Comparison of ENCODE assay signal across 14 mouse cellular contexts in the genomic region with DNA sequence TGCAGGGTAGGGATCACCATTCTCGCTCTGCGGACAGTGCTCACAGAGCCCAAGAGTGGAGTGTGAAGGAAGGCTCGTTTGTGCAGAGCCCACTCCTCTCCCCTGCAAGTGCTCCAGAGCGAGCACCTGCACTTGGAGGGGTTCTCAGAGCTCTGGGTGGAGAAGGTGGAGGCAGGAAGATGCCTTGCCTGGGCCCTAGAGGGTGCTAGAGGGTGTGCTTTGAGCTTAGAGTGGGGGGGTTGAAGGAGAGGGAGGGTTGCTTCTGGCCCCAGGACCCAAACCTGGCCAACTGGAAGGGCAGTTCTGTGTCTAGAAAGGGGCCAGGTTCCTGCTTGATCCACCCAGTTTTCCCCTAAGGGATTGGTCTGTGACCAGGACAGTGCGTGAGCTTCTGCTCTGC. TPM values are rescaled to one million over a fixed set of nuclear protein-coding genes. Genes with fewer than 3 reads are reported as not detected.
A peak's percentile ranks its signal among the peaks of the same experiment; 100 is the strongest.
DNase-seq lines count a peak whose midpoint lies in the region; ATAC-seq and TF ChIP-seq lines count a peak whose summit lies in the region.
"Had no signal": no experiment of that assay in that cellular context is flagged by ENCODE, and none has a peak within 500 bp of the region (broad histone marks: within the 10 kb centered on the region; RNA-seq: fewer than 3 reads in every experiment).

No protein-coding gene starts in this region.

- H3K27ac ChIP-seq in kidney, embryonic 15.5 days = no peak overlapping the region
- no peak overlapping the region for H3K27ac ChIP-seq in testis, adult 2 months (ENCODE audit: control insufficient read depth, insufficient read depth, low read depth, low read length)
- no peak overlapping the region for H3K27ac ChIP-seq in stomach, postnatal 0 days (replicated peaks)
- H3K27ac ChIP-seq: heart, embryonic 15.5 days; stomach, embryonic 15.5 days had no signal

- TF ChIP-seq CTCF in testis, adult 2 months (IDR thresholded peaks at IDR 0.05; ENCODE audit: control insufficient read depth, insufficient read depth, insufficient replicate concordance, low read depth, low read length) = peak; percentile 38; the same call in 1 of the 2 replicates
- peak; percentile 67 for TF ChIP-seq CTCF in stomach, postnatal 0 days (IDR thresholded peaks at IDR 0.05; ENCODE audit: low read depth)

- peak; percentile 52 to 54 for DNase-seq in cerebellum, postnatal 10 days
- no peak for DNase-seq in cerebellum, adult 11-12 months
- peak; percentile 28 for DNase-seq in kidney, postnatal 10 days
- no peak for DNase-seq in testis, postnatal 10 days (ENCODE audit: low spot score)
- DNase-seq in stomach, postnatal 0 days (ENCODE audit: low spot score) = peak; percentile 18
- DNase-seq in urinary bladder, postnatal 36 days (ENCODE audit: low spot score in 2 of 2) = no peak
- DNase-seq: cerebellum, adult 9-10 months; kidney, adult 11 months had no signal

- no peak overlapping the region for H3K4me2 ChIP-seq in kidney, embryonic 15.5 days
- H3K4me2 ChIP-seq in stomach, postnatal 0 days (replicated peaks; ENCODE audit: low read depth) = no peak overlapping the region
- H3K4me2 ChIP-seq: heart, embryonic 15.5 days; stomach, embryonic 15.5 days had no signal

- WGBS in kidney, embryonic 15.5 days = 73% methylated on average over 5 of the region's 5 CpGs
- WGBS in stomach, postnatal 0 days = 66% methylated on average over 5 of the region's 5 CpGs

- TF ChIP-seq POLR2A in testis, adult 2 months (IDR thresholded peaks at IDR 0.05; ENCODE audit: control insufficient read depth, low read depth, low read length) = no peak

- no peak overlapping the region for H3K9ac ChIP-seq in kidney, embryonic 15.5 days
- no peak overlapping the region for H3K9ac ChIP-seq in stomach, postnatal 0 days (ENCODE audit: low read length)
- H3K9ac ChIP-seq: heart, embryonic 15.5 days; stomach, embryonic 15.5 days had no signal

- H3K4me1 ChIP-seq in kidney, embryonic 15.5 days = 0 out of 2 replicates have a peak, but pooled peaks cover 8% of the 10 kb centered on the region
- H3K4me1 ChIP-seq in testis, adult 2 months (ENCODE audit: control insufficient read depth, insufficient read depth, low read length) = no peaks in the 10 kb centered on the region
- H3K4me1 ChIP-seq in stomach, postnatal 0 days (replicated peaks; ENCODE audit: control insufficient read depth, insufficient read depth) = no peaks in the 10 kb centered on the region
- H3K4me1 ChIP-seq: heart, embryonic 15.5 days; stomach, embryonic 15.5 days had no signal

- no peak overlapping the region for H3K4me3 ChIP-seq in kidney, embryonic 15.5 days (replicated peaks)
- no peak overlapping the region for H3K4me3 ChIP-seq in testis, adult 2 months (ENCODE audit: control insufficient read depth, low read depth, low read length)
- no peak overlapping the region for H3K4me3 ChIP-seq in stomach, postnatal 0 days (ENCODE audit: low read depth, low read length)
- H3K4me3 ChIP-seq: heart, embryonic 15.5 days; stomach, embryonic 15.5 days had no signal

- no peaks in the 10 kb centered on the region for H3K9me3 ChIP-seq in kidney, embryonic 15.5 days (replicated peaks)
- no peaks in the 10 kb centered on the region for H3K9me3 ChIP-seq in stomach, postnatal 0 days (ENCODE audit: control insufficient read depth, low read length)
- H3K9me3 ChIP-seq: heart, embryonic 15.5 days; stomach, embryonic 15.5 days had no signal

- H3K27me3 ChIP-seq in kidney, embryonic 15.5 days = peaks cover 6% of the 10 kb centered on the region
- no peaks in the 10 kb centered on the region for H3K27me3 ChIP-seq in testis, adult 2 months (ENCODE audit: control insufficient read depth, insufficient read depth, low read length)
- no peaks in the 10 kb centered on the region for H3K27me3 ChIP-seq in stomach, postnatal 0 days (ENCODE audit: control insufficient read depth, insufficient read depth, low read length)
- H3K27me3 ChIP-seq: stomach, embryonic 15.5 days had no signal

- TF ChIP-seq EP300 in stomach, postnatal 0 days (optimal IDR thresholded peaks at IDR 0.05) = no peak

- ATAC-seq in kidney, embryonic 15.5 days (replicated peaks; ENCODE audit: low FRiP score) = no peak
- no peak for ATAC-seq in stomach, postnatal 0 days (ENCODE audit: low FRiP score, low TSS enrichment)
- ATAC-seq: CD4-positive, CD25-positive, alpha-beta regulatory T cell, adult 4 months; forebrain, embryonic 16.5 days had no signal

- no peaks in the 10 kb centered on the region for H3K36me3 ChIP-seq in kidney, embryonic 15.5 days
- H3K36me3 ChIP-seq in testis, adult 2 months (ENCODE audit: control insufficient read depth, insufficient read depth, low read length) = no peaks in the 10 kb centered on the region
- H3K36me3 ChIP-seq in stomach, postnatal 0 days (ENCODE audit: control insufficient read depth, insufficient read depth, low read length) = no peaks in the 10 kb centered on the region
- H3K36me3 ChIP-seq: heart, embryonic 15.5 days; stomach, embryonic 15.5 days had no signal

RNA-seq across cellular contexts. Expression of a gene that starts 51.5 kb away (rescaled TPM):
- polyA plus RNA-seq in kidney, embryonic 15.5 days (2015; fragmentation: Nextera tagmentation; extraction: Ambion mirVana) = 5.0 and 6.4 TPM in 2 replicates
- 2.6 and 2.8 TPM in 2 replicates for polyA plus RNA-seq in testis, adult 2 months (2012; rRNA removed)
- 0.47 and 0.74 TPM in 2 replicates for polyA plus RNA-seq in stomach, postnatal 0 days (2015; fragmentation: Nextera tagmentation; extraction: Ambion mirVana)
- polyA plus RNA-seq: CD4-positive, CD25-positive, alpha-beta regulatory T cell, adult 4 months had no signal

Comparison
In these comparisons a context has a peak if more than half of its experiments do, and no peak if none do; other contexts are left out.
1. DNase-seq: peak in cerebellum, postnatal 10 days (2 of 2), kidney, postnatal 10 days (single experiment) and stomach, postnatal 0 days (single experiment); none in cerebellum, adult 11-12 months (single experiment), testis, postnatal 10 days (single experiment) and urinary bladder, postnatal 36 days (0 of 2).